Mouse (Mus musculus): ENCODE data around the gene Ppm1h. TPM values are rescaled to one million over a fixed set of nuclear protein-coding genes. Genes with fewer than 3 reads are reported as not detected.
"Not testable (repeated sequence)": the region's sequence is repeated elsewhere in the genome, so short reads cannot be mapped to it uniquely, and the experiment has no call there.

The Ppm1h gene
- polyA plus RNA-seq, 1 experiment from 2014 or later = 20.2 TPM

- no peak overlapping the region for H3K4me2 ChIP-seq
- no peaks in the 10 kb centered on the region for H3K36me3 ChIP-seq
- no peak for ATAC-seq (replicated peaks; ENCODE audit: low FRiP score)
- H3K27ac ChIP-seq = no peak overlapping the region
- H3K9ac ChIP-seq = no peak overlapping the region
- H3K9me3 ChIP-seq (replicated peaks) = no peaks in the 10 kb centered on the region
- peaks cover 32% of the 10 kb centered on the region for H3K4me1 ChIP-seq
- no peak overlapping the region for H3K4me3 ChIP-seq (replicated peaks)
- no peaks in the 10 kb centered on the region for H3K27me3 ChIP-seq
- WGBS = 69% methylated on average over 9 of the region's 9 CpGs
These were observed 282.9 kb downstream of the Ppm1h start for GRCm38 (mm10) chr10:122961494-122961893.

DNA sequence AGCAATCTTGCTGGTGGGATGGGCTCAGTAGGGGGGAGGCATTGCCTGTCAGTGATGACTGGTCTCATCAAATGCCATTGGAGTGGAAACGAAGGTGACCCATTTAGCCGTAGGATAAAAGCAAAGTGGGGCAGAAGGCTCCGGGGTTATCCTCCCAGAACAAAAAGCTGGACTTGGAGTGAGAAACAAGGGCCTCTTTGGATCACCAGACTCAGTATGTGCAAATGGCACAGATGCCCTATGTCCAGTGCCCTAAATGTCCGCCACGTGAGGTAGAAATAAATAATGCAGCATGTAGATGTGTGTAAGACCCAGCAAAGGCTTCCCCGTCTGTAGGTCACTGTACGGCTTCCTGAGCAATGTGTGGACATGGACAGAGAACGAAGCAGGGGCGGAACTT, 284.1 kb downstream of the Ppm1h start:
- H3K4me3 ChIP-seq (replicated peaks) = no peak overlapping the region
- WGBS = 46% methylated on average over 9 of the region's 9 CpGs
- no peak for ATAC-seq (replicated peaks; ENCODE audit: low FRiP score)
- no peak overlapping the region for H3K9ac ChIP-seq
- H3K27me3 ChIP-seq = no peaks in the 10 kb centered on the region
- no peak overlapping the region for H3K27ac ChIP-seq
- H3K36me3 ChIP-seq = no peaks in the 10 kb centered on the region
- H3K4me2 ChIP-seq = no peak overlapping the region
- peaks cover 32% of the 10 kb centered on the region for H3K4me1 ChIP-seq
- H3K9me3 ChIP-seq (replicated peaks) = no peaks in the 10 kb centered on the region

GRCm38 (mm10) chr10:122963463-122964240, 285.1 kb downstream of the Ppm1h start:
- WGBS = 6% methylated on average over 21 of the region's 21 CpGs
- Histone ChIP-seq H3K9ac (peak overlapping the region; percentile 21; the same call in 1 of the 2 replicates), H3K27me3 (no peaks in the 10 kb centered on the region), H3K27ac (peak overlapping the region; percentile 49), H3K4me1 (peaks cover 32% of the 10 kb centered on the region), H3K36me3 (no peaks in the 10 kb centered on the region), H3K4me3 (replicated peaks) (peak overlapping the region; percentile 23), H3K9me3 (replicated peaks) (no peaks in the 10 kb centered on the region), H3K4me2 (peak overlapping the region; percentile 57)
- ATAC-seq (replicated peaks; ENCODE audit: low FRiP score) = peak; percentile 47; the same call in 1 of the 2 replicates

- no peak for ATAC-seq (replicated peaks; ENCODE audit: low FRiP score)
- H3K27ac ChIP-seq = peak overlapping the region; percentile 49
These were observed 285.7 kb downstream of the Ppm1h start for GRCm38 (mm10) chr10:122964241-122964636.

GRCm38 (mm10) chr10:122965650-122966049, 287.1 kb downstream of the Ppm1h start:
- not testable (repeated sequence) for H3K27ac ChIP-seq; H3K4me3 ChIP-seq (replicated peaks); H3K9ac ChIP-seq; H3K9me3 ChIP-seq (replicated peaks); H3K27me3 ChIP-seq; H3K4me2 ChIP-seq; H3K36me3 ChIP-seq; ATAC-seq (replicated peaks; ENCODE audit: low FRiP score)
- WGBS = 95% methylated on average over 5 of the region's 5 CpGs
- H3K4me1 ChIP-seq = peaks cover 32% of the 10 kb centered on the region

More at GRCm38 (mm10) chr10:122964241-122964636, 285.7 kb downstream of the Ppm1h start:
- H3K9me3 ChIP-seq (replicated peaks) = no peaks in the 10 kb centered on the region
- no peak overlapping the region for H3K4me3 ChIP-seq (replicated peaks)
- WGBS = 38% methylated on average over 4 of the region's 4 CpGs
- H3K4me2 ChIP-seq = peak overlapping the region; percentile 57
- peaks cover 32% of the 10 kb centered on the region for H3K4me1 ChIP-seq
- H3K27me3 ChIP-seq = no peaks in the 10 kb centered on the region
- H3K9ac ChIP-seq = 0 out of 2 replicates have a peak overlapping the region, but pooled peaks have one; percentile 21
- H3K36me3 ChIP-seq = no peaks in the 10 kb centered on the region

- Histone ChIP-seq H3K27me3 (no peaks in the 10 kb centered on the region), H3K9ac (no peak overlapping the region), H3K36me3 (no peaks in the 10 kb centered on the region), H3K4me1 (peaks cover 28% of the 10 kb centered on the region), H3K27ac (no peak overlapping the region), H3K4me3 (replicated peaks) (no peak overlapping the region), H3K9me3 (replicated peaks) (no peaks in the 10 kb centered on the region), H3K4me2 (no peak overlapping the region)
- WGBS = 43% methylated on average over 7 of the region's 7 CpGs
- ATAC-seq (replicated peaks; ENCODE audit: low FRiP score) = no peak
These were observed 287.9 kb downstream of the Ppm1h start for GRCm38 (mm10) chr10:122966421-122966820.

- Histone ChIP-seq H3K4me2 (no peak overlapping the region), H3K4me3 (replicated peaks) (no peak overlapping the region), H3K4me1 (0 out of 2 replicates have a peak, but pooled peaks cover 3% of the 10 kb centered on the region), H3K27me3 (no peaks in the 10 kb centered on the region), H3K27ac (no peak overlapping the region), H3K9me3 (replicated peaks) (no peaks in the 10 kb centered on the region), H3K9ac (no peak overlapping the region), H3K36me3 (no peaks in the 10 kb centered on the region)
- 91% methylated on average over 7 of the region's 7 CpGs for WGBS
- ATAC-seq (replicated peaks; ENCODE audit: low FRiP score) = no peak
These were observed 291.6 kb downstream of the Ppm1h start for GRCm38 (mm10) chr10:122970188-122970587.

DNA sequence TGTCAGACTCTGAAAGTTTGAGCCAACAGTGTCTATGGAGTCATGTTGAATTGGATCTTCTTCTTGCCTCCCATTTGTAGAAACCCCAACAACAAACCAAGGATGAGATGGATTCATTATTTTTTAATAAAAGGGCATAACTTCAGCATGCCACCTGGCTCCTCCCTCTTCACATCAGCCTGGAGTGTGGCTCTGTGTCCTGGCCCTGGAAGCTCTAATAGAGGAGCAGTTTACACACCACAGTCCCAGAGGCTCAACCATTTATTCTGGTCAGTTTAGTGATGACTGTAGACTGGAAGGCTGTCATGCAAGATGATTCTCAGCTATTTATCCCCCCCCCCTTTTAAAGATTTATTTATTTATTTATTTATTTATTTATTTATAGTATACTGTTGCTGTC, 294.7 kb downstream of the Ppm1h start:
- no peak for ATAC-seq (replicated peaks; ENCODE audit: low FRiP score)
- Histone ChIP-seq H3K4me2 (no peak overlapping the region), H3K4me3 (replicated peaks) (no peak overlapping the region), H3K9me3 (replicated peaks) (no peaks in the 10 kb centered on the region), H3K36me3 (no peaks in the 10 kb centered on the region), H3K27ac (no peak overlapping the region), H3K27me3 (no peaks in the 10 kb centered on the region), H3K4me1 (no peaks in the 10 kb centered on the region), H3K9ac (no peak overlapping the region)

- Histone ChIP-seq H3K4me2 (no peak overlapping the region), H3K27ac (no peak overlapping the region), H3K4me1 (no peaks in the 10 kb centered on the region), H3K27me3 (no peaks in the 10 kb centered on the region), H3K9ac (no peak overlapping the region), H3K36me3 (peaks cover 20% of the 10 kb centered on the region), H3K9me3 (replicated peaks) (no peaks in the 10 kb centered on the region), H3K4me3 (replicated peaks) (no peak overlapping the region)
- no peak for ATAC-seq (replicated peaks; ENCODE audit: low FRiP score)
- WGBS = 69% methylated on average over 9 of the region's 9 CpGs
These were observed 297.5 kb downstream of the Ppm1h start for GRCm38 (mm10) chr10:122976038-122976437.

DNA sequence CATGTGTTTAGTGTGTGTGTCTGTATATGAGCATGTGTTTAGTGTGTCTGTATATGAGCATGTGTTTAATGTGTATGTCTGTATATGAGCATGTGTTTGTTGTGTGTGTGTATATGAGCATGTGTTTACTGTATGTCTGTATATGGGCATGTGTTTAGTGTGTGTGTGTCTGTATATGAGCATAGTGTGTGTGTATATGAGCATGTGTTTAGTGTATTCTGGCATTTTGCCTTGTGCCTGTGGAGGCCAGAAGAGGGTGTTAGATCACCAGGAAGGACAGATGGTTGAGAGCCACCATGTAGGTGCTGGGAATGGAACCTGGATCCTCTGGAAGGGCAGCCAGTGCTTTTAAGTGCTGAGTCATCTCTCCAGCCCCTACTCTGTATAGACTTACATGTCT, 300.8 kb downstream of the Ppm1h start:
- no peaks in the 10 kb centered on the region for H3K27me3 ChIP-seq
- no peak for ATAC-seq (replicated peaks; ENCODE audit: low FRiP score)
- no peak overlapping the region for H3K4me3 ChIP-seq (replicated peaks)
- H3K9me3 ChIP-seq (replicated peaks) = no peaks in the 10 kb centered on the region
- H3K4me2 ChIP-seq = no peak overlapping the region
- peaks cover 37% of the 10 kb centered on the region for H3K36me3 ChIP-seq
- H3K9ac ChIP-seq = no peak overlapping the region
- peaks cover 16% of the 10 kb centered on the region for H3K4me1 ChIP-seq
- H3K27ac ChIP-seq = no peak overlapping the region

GRCm38 (mm10) chr10:122980123-122980522, 301.6 kb downstream of the Ppm1h start:
- Histone ChIP-seq H3K4me1 (peaks cover 16% of the 10 kb centered on the region), H3K27ac (no peak overlapping the region), H3K36me3 (peaks cover 37% of the 10 kb centered on the region), H3K4me2 (no peak overlapping the region), H3K9me3 (replicated peaks) (no peaks in the 10 kb centered on the region), H3K9ac (no peak overlapping the region), H3K27me3 (no peaks in the 10 kb centered on the region), H3K4me3 (replicated peaks) (no peak overlapping the region)
- 95% methylated on average over 12 of the region's 12 CpGs for WGBS
- no peak for ATAC-seq (replicated peaks; ENCODE audit: low FRiP score)

- Histone ChIP-seq H3K9me3 (replicated peaks) (no peaks in the 10 kb centered on the region), H3K4me1 (peaks cover 29% of the 10 kb centered on the region), H3K36me3 (peaks cover 37% of the 10 kb centered on the region), H3K9ac (no peak overlapping the region; the same call in 1 of the 2 replicates), H3K4me2 (peak overlapping the region; percentile 67), H3K27ac (peak overlapping the region; percentile 23; the same call in 1 of the 2 replicates), H3K27me3 (no peaks in the 10 kb centered on the region), H3K4me3 (replicated peaks) (peak overlapping the region; percentile 74)
- ATAC-seq (replicated peaks; ENCODE audit: low FRiP score) = no peak
- WGBS = 82% methylated on average over 11 of the region's 11 CpGs
These were observed 304.5 kb downstream of the Ppm1h start for GRCm38 (mm10) chr10:122982909-122983578.

Data from kidney, embryonic 15.5 days (tissue).